Mouse (Mus musculus) heart, embryonic 14.5 days (tissue): ENCODE results near the gene Trex1. TPM values are rescaled to one million over a fixed set of nuclear protein-coding genes. Genes with fewer than 3 reads are reported as not detected.

Experiments
- ATAC-seq: fragments of 200-750 bp; cut with Nextera tagmentation; 2 replicates; pipeline ENCODE4 v1.8.0; 2017; ENCODE audit warnings: low read depth, moderate TSS enrichment; ENCODE audit not compliant: insufficient number of reproducible peaks, insufficient read depth, low FRiP score
- H3K27ac ChIP-seq, 2 experiments: fragments of 200-500 bp in 1 of 2; fragments of 300-500 bp in 1 of 2; sonication (generic) in 1 of 2; replicated peaks in 1 of 2; 2 replicates each; pipeline ENCODE4 v1.5.1; 2012 to 2014; ENCODE audit warnings: low read depth in 2 of 2, low read length in 2 of 2, control low read depth in 1 of 2, mild to moderate bottlenecking in 1 of 2, mixed read lengths in 1 of 2; ENCODE audit not compliant: control insufficient read depth in 1 of 2, insufficient read depth in 1 of 2
- H3K27me3 ChIP-seq: fragments of 300-500 bp; sonication (generic); 2 replicates; pipeline ENCODE4 v1.6.1; 2014; ENCODE audit warnings: mild to moderate bottlenecking, low read length, control low read depth; ENCODE audit not compliant: control insufficient read depth, insufficient read depth
- H3K36me3 ChIP-seq: fragments of 300-500 bp; sonication (generic); 2 replicates; pipeline ENCODE4 v1.6.1; 2014; ENCODE audit warnings: mild to moderate bottlenecking, control low read depth, low read length, mixed read lengths; ENCODE audit not compliant: control insufficient read depth, insufficient read depth
- H3K4me1 ChIP-seq, 2 experiments: fragments of 200-500 bp in 1 of 2; fragments of 300-500 bp in 1 of 2; sonication (generic) in 1 of 2; 2 replicates each; pipeline ENCODE4 v1.6.1; 2012 to 2014; ENCODE audit warnings: low read length in 2 of 2, control low read depth in 1 of 2, mixed read lengths in 1 of 2; ENCODE audit not compliant: control insufficient read depth in 2 of 2, insufficient read depth in 2 of 2
- H3K4me2 ChIP-seq: fragments of 300-500 bp; sonication (generic); 2 replicates; pipeline ENCODE4 v1.6.1; 2014; ENCODE audit warnings: mild to moderate bottlenecking, low read length
- H3K4me3 ChIP-seq, 2 experiments: fragments of 200-500 bp in 1 of 2; fragments of 300-500 bp in 1 of 2; sonication (generic) in 1 of 2; 2 replicates each; pipeline ENCODE4 v1.5.1; 2012 to 2014; ENCODE audit warnings: low read length in 2 of 2, mild to moderate bottlenecking in 2 of 2, control low read depth in 1 of 2, low read depth in 1 of 2, moderate library complexity in 1 of 2; ENCODE audit not compliant: control insufficient read depth in 1 of 2, insufficient read depth in 1 of 2
- H3K9ac ChIP-seq: fragments of 300-500 bp; sonication (generic); 2 replicates; pipeline ENCODE4 v1.6.1; 2014; ENCODE audit warnings: mild to moderate bottlenecking, low read length
- H3K9me3 ChIP-seq: fragments of 300-500 bp; sonication (generic); 2 replicates; pipeline ENCODE4 v1.6.1; 2016; ENCODE audit warnings: low read length, control low read depth; ENCODE audit not compliant: control insufficient read depth
- WGBS: fragments of 180-500 bp; shearing (Covaris S2); extraction: QIAGEN DNeasy Blood & Tissue Kit; methylation state at CpG from one replicate; pipeline ENCODE4 v1.1.7; 2014; 5-methylcytosine and 5-hydroxymethylcytosine counted together
- polyA plus RNA-seq: library from polyadenylated mRNA; unstranded; fragments of >200 nt; fragmentation: Nextera tagmentation; extraction: Ambion mirVana; gene quantifications from 2 replicates; pipeline ENCODE4 v1.2.1, GENCODE M21; 2014

Trex1 gene
- polyA plus RNA-seq, 1 experiment from 2014 or later, result 8.1 TPM

- Histone ChIP-seq H3K4me1 (peaks cover 0 to 7% of the 10 kb centered on the region in 2 experiments; a peak in 1 of 4 replicates), H3K27me3 (no peaks in the 10 kb centered on the region), H3K27ac (no peak overlapping the region), H3K36me3 (no peaks in the 10 kb centered on the region), H3K9me3 (no peaks in the 10 kb centered on the region), H3K4me2 (no peak overlapping the region), H3K4me3 (no peak overlapping the region), H3K9ac (no peak overlapping the region)
- WGBS, result 64% methylated on average over 3 of the region's 3 CpGs
- ATAC-seq, result no peak
Observed at GRCm38 (mm10) chr9:109028421-109028820, 31.1 kb downstream of the Trex1 start.

GRCm38 (mm10) chr9:109027521-109027920 is 32.0 kb downstream of the Trex1 start:
- ATAC-seq, result no peak
- Histone ChIP-seq H3K4me3 (no peak overlapping the region), H3K9ac (no peak overlapping the region), H3K27me3 (no peaks in the 10 kb centered on the region), H3K27ac (no peak overlapping the region), H3K9me3 (no peaks in the 10 kb centered on the region), H3K4me2 (no peak overlapping the region), H3K4me1 (peaks cover 0 to 7% of the 10 kb centered on the region in 2 experiments; a peak in 1 of 4 replicates), H3K36me3 (no peaks in the 10 kb centered on the region)
- 57% methylated on average over 8 of the region's 8 CpGs for WGBS

GRCm38 (mm10) chr9:109022866-109023685 is 36.5 kb downstream of the Trex1 start:
- no peak for ATAC-seq
- Histone ChIP-seq H3K27me3 (no peaks in the 10 kb centered on the region), H3K9ac (no peak overlapping the region), H3K9me3 (no peaks in the 10 kb centered on the region), H3K4me3 (no peak overlapping the region), H3K36me3 (no peaks in the 10 kb centered on the region), H3K4me1 (peaks cover 0 to 7% of the 10 kb centered on the region in 2 experiments; a peak in 1 of 4 replicates), H3K4me2 (no peak overlapping the region), H3K27ac (no peak overlapping the region)
- 89% methylated on average over 17 of the region's 17 CpGs for WGBS

- H3K4me1 ChIP-seq, result no peaks in the 10 kb centered on the region
Observed at GRCm38 (mm10) chr9:109021428-109021827, 38.1 kb downstream of the Trex1 start.

GRCm38 (mm10) chr9:109016973-109017604 is 42.4 kb downstream of the Trex1 start:
- H3K27me3 ChIP-seq, result no peaks in the 10 kb centered on the region
- H3K9ac ChIP-seq, result no peak overlapping the region
- H3K36me3 ChIP-seq, result no peaks in the 10 kb centered on the region
- no peak overlapping the region for H3K4me2 ChIP-seq
- H3K4me3 ChIP-seq, result no peak overlapping the region
- H3K27ac ChIP-seq, result no peak overlapping the region
- H3K4me1 ChIP-seq, result peaks cover 0 to 5% of the 10 kb centered on the region in 2 experiments; a peak in 2 of 4 replicates
- 45% methylated on average over 11 of the region's 11 CpGs for WGBS
- no peaks in the 10 kb centered on the region for H3K9me3 ChIP-seq
- ATAC-seq, result no peak

More at GRCm38 (mm10) chr9:109021428-109021827, 38.1 kb downstream of the Trex1 start:
- Histone ChIP-seq H3K27ac (no peak overlapping the region), H3K9me3 (no peaks in the 10 kb centered on the region), H3K4me3 (no peak overlapping the region), H3K27me3 (no peaks in the 10 kb centered on the region), H3K36me3 (no peaks in the 10 kb centered on the region), H3K4me2 (no peak overlapping the region), H3K9ac (no peak overlapping the region)
- ATAC-seq, result no peak
- WGBS, result 79% methylated on average over 4 of the region's 4 CpGs

GRCm38 (mm10) chr9:109015397-109015796 is 44.1 kb downstream of the Trex1 start:
- no peak overlapping the region for H3K9ac ChIP-seq
- no peaks in the 10 kb centered on the region for H3K36me3 ChIP-seq
- H3K9me3 ChIP-seq, result no peaks in the 10 kb centered on the region
- H3K4me1 ChIP-seq, result peaks cover 0 to 5% of the 10 kb centered on the region in 2 experiments; a peak in 3 of 4 replicates
- H3K27ac ChIP-seq, result no peak overlapping the region
- no peak overlapping the region for H3K4me3 ChIP-seq
- 42% methylated on average over 8 of the region's 8 CpGs for WGBS
- no peaks in the 10 kb centered on the region for H3K27me3 ChIP-seq
- no peak overlapping the region for H3K4me2 ChIP-seq
- ATAC-seq, result no peak

- peaks cover 11 to 14% of the 10 kb centered on the region in 2 experiments for H3K4me1 ChIP-seq
Observed at GRCm38 (mm10) chr9:109010316-109010690, 49.2 kb downstream of the Trex1 start.

More at GRCm38 (mm10) chr9:109010316-109010690, 49.2 kb downstream of the Trex1 start:
- ATAC-seq, result no peak
- WGBS, result 57% methylated on average over 14 of the region's 14 CpGs
- H3K4me3 ChIP-seq, result no peak overlapping the region
- no peaks in the 10 kb centered on the region for H3K36me3 ChIP-seq
- H3K9me3 ChIP-seq, result no peaks in the 10 kb centered on the region
- H3K4me2 ChIP-seq, result peak overlapping the region; percentile 44; the same call in 1 of the 2 replicates
- H3K9ac ChIP-seq, result peak overlapping the region; percentile 38; the same call in 1 of the 2 replicates
- H3K27me3 ChIP-seq, result no peaks in the 10 kb centered on the region
- no peak overlapping the region for H3K27ac ChIP-seq
